Mouse (Mus musculus) cerebellum, adult 8-10 months (tissue): ENCODE data around the gene Olfr518.

Experiments
- DNase-seq: peaks from one replicate; pipeline ENCODE4 v3.0.0; 2022

The Olfr518 gene

GRCm38 (mm10) chr7:108884906-108885305, at the start of gene Olfr518:
Gene Olfr518 (minus strand): TSS chr7:108885006.
- no peak for DNase-seq

- DNase-seq: peak; percentile 96
Measured at GRCm38 (mm10) chr7:108933794-108934731, 49.3 kb upstream of the Olfr518 start, which contains the start of gene Eif3f. Gene Eif3f (plus strand): TSS chr7:108934417.

- DNase-seq: no peak
Measured at GRCm38 (mm10) chr7:108929726-108930393, 45.1 kb upstream of the Olfr518 start, which contains the start of gene Nlrp10. Gene Nlrp10 (minus strand): TSS chr7:108930178.

GRCm38 (mm10) chr7:108928280-108929188, 43.7 kb upstream of the Olfr518 start:
- no peak for DNase-seq

GRCm38 (mm10) chr7:108927043-108927442, 42.2 kb upstream of the Olfr518 start:
- DNase-seq: no peak

GRCm38 (mm10) chr7:108903969-108904368, 19.2 kb upstream of the Olfr518 start:
- DNase-seq: no peak

- no peak for DNase-seq
Measured at GRCm38 (mm10) chr7:108894320-108894719, 9.5 kb upstream of the Olfr518 start, which contains the start of gene Olfr519. Gene Olfr519 (minus strand): TSS chr7:108894420.

GRCm38 (mm10) chr7:108872279-108872678, 12.5 kb downstream of the Olfr518 start, which contains the start of gene Olfr517:
Gene Olfr517 (minus strand): TSS chr7:108872379.
- no peak for DNase-seq

GRCm38 (mm10) chr7:108850429-108850828, 34.4 kb downstream of the Olfr518 start, which contains the start of gene Olfr516:
Gene Olfr516 (minus strand): TSS chr7:108850529.
- no peak for DNase-seq
